Mouse (Mus musculus) cerebellum, adult 2 months (tissue): ENCODE measurements around the gene Spn.

ENCODE experiments used
- CTCF ChIP-seq: fragments of 200-500 bp; IDR thresholded peaks from 2 replicates; pipeline ENCODE4 v1.5.1; 2011; ENCODE audit warnings: low read depth, mild to moderate bottlenecking, control low read depth, low read length, moderate library complexity, borderline replicate concordance; ENCODE audit not compliant: insufficient read depth
- POLR2A ChIP-seq: fragments of 200-500 bp; IDR thresholded peaks from 2 replicates; pipeline ENCODE4 v1.6.1; 2011; ENCODE audit warnings: low read length, control low read depth, borderline replicate concordance; ENCODE audit not compliant: insufficient read depth

DNA sequence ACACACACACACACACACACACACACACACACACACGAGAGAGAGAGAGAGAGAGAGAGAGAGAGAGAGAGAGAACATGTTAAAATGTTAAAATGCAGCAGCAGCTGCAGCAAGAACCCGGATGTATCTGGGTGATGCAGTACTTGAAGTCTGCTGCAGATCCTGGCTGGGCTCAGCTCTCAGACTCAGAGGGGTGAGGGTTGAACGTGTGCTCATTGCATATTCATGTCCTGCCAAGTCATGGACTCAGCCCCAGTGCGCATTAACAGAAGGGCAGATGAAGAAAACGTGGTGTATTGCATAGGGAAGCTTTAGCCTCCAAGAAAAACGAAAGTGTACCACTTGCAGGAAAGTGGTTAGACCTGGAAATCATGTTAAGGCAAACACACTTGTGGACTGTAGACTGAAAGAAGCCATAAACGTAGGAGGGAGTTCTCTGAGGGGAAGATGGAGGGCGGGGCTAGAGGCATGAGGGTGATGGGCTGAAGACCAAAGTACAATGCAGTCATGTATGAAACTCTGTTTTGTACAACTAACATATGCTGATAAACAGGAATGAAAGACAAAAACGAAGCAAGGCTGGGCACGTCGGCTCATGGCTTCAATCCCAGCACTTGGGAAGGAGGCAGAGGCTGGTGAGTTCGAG, 23.9 kb downstream of the Spn start:
- TF ChIP-seq POLR2A (no peak), CTCF (no peak)
